Mouse (Mus musculus) liver, embryonic 14.5 days (tissue): ENCODE results near the gene Ddx46.

ENCODE experiments used
- CTCF ChIP-seq: IDR thresholded peaks from 2 replicates; pipeline ENCODE4 v1.5.1; 2016; ENCODE audit warnings: antibody characterized with exemption, low read depth, control low read depth
- EP300 ChIP-seq: IDR thresholded peaks from 2 replicates; pipeline ENCODE4 v1.6.1; 2016; ENCODE audit warnings: antibody characterized with exemption, low read depth

DNA sequence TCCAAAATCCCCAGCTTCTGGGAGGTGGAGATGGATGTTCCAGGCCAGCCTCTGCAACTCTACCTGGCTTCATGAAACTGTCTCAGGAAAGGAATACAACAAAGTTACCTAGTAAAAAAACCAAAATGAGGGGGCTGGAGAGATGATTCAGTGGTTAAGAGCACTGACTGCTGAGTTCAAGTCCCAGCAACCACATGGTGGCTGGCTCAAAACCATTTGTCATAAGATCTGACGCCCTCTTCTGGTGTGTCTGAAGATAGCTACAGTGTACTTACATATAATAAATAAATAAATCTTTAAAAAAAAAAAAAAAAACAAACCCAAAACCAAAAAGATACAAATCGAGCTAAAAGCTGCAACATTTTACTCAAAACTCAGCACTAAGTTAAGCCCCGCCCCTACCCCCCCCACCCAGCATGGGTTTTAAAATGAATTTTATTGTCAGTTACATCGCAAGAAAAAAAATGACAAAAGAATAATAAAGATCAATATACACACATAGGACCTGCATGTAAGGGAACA, 91.8 kb downstream of the Ddx46 start:
- TF ChIP-seq CTCF: no peak; the same call in 1 of the 2 replicates
- no peak for TF ChIP-seq EP300
